Mouse (Mus musculus) heart, postnatal 10 days (tissue): ENCODE data around the gene Atxn7l3. TPM values are rescaled to one million over a fixed set of nuclear protein-coding genes. Genes with fewer than 3 reads are reported as not detected.
"Not testable (repeated sequence)": the region's sequence is repeated elsewhere in the genome, so short reads cannot be mapped to it uniquely, and the experiment has no call there.

ENCODE experiments used
- DNase-seq, 2 experiments: peaks; one replicate each; pipeline ENCODE4 v3.0.0; 2021
- intact Hi-C: fragments of 180-260 bp; cut with DNase I; formaldehyde crosslinking; loops from one replicate; pipeline ENCODE4 v1.15.1; 2025
- total RNA-seq, 2 experiments: library from RNA; stranded (reverse); gene quantifications; 2 replicates each; pipeline ENCODE4 v1.2.3; 2021

The Atxn7l3 gene
- total RNA-seq, 2 experiments from 2014 or later: 34.1 to 38.3 TPM

GRCm38 (mm10) chr11:102304141-102304540, 7.7 kb upstream of the Atxn7l3 start:
- no peak for DNase-seq
- intact Hi-C loops: no loop called here

- intact Hi-C loops: no loop called here
- DNase-seq: peak; percentile 57 to 79
These were observed 3.4 kb upstream of the Atxn7l3 start for GRCm38 (mm10) chr11:102299839-102300238.

DNA sequence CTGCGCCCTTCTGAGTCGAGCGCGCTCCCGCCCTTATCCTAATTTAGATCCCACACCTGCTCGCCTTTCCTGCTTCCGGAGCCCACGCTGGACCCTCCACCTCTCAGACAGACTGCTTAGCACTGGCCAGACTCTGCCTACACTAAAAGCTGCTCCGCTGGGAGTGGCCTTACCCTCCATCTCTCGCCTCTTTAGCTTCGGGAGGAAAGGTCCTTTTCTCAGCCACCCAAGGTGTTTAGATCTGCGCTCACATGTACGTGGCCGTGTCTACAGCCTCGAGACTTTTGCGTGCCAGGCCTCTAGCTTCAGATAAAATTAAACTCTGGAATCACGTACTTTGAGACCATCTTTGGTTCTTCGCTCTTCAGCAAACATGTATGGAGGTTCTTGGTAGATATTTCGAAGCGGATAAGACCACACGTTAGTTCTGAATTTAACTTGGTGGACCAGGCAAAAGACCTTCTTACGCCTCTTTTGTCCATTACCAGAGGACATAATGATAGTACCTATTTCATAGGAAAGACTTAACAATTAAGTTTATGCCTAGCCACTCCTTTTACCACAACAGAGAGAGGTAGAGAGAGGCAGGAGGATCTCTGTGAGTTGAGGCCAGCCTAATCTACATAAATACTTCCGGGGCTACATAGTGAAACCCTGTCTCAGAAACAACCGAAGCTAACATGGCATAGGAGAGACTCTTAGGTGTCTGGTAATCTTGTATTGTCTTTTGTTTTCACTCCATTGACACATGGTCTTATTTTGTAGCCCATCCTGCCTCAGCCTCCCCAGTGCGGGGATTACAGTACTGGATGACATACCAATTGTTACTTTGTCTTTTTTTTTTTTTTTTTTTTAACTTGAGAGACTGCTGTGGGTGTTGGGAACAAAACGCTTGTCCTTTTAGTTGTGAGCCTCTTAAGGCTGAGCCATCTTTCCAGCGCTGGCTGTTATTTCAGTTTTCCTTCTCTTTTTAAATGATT, 1.4 kb upstream of the Atxn7l3 start:
- intact Hi-C loops: no loop called here
- DNase-seq: no peak

DNA sequence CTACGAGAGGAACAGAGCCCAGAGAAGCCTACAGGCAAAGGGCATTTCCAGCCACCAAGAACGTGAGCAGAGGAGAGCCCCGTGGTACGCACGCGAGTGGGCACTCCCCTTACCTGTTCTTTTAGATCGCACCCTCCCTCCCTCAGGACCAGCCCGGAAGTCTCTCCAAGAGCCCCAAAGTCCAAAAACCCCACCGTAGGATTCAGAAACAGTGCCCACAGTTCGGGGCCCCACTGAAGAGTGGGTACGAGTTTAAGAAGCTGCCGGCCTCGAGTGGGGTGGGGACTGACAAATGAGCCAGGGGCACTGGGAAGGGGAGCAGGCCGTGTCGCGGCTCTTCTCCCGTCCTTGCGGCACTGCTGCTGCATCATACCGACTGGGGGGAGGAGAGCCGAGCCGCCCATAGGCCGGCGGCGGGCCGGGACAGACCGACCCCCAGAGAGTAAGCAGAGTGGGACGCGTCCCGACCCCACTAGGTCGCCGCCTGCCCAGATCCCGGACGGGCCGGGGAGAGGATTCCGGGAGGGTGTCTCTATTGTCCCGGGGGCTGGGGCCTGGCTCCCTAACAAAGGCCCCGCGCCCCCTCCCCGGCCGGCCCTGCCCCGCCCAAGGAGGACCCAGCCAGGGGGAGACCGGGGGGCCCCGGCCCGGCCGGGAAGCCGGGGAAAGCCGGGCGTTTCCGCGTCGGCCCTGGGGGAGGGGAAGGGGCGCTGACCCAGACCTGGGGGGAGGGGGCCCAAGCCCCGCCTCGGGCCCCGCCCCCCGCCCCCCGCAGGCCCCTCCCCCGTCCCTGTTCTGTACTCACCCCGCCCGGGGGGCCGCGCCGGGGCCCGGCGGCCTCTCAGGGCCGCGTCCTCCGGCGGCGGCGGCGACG, 596 bp downstream of the Atxn7l3 start:
- DNase-seq: peak; percentile 64 to 68
- intact Hi-C loops: no loop called here

DNA sequence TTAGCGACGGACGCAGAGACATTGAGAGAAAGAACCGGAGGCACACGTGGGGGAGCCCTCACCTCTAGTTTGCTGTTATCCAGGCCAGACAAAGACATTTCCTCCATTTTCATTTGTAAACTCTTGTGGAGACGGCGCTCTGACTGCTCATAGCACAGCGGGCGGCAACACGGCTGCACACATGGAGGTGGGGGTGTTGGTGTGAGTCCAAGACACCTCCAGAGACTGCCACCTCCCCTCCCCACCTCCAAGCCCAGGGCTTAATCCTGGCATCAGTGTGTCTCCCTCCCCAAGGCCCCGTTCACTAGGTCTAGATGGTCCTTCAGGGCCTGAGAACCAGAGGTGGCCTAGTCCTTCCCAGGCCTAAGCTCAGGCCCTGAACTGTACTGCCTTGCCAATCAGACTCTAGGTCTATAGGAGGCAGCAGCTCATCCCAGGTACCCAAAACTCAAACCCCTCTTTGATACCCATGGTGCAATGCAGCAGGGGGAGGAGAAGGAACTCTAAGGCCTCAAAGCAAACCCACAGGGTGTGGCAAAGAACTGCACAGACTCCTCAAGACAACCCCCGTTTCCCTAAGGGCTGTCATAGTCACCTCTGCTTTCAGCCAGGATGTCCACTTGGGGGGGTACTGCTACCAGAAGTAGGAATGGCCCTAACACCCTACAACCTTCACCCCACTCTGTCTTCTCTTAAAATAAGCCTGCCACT, 1.4 kb downstream of the Atxn7l3 start:
- intact Hi-C loops: no loop called here
- peak; percentile 42 to 46 for DNase-seq

GRCm38 (mm10) chr11:102294416-102294815, 2.0 kb downstream of the Atxn7l3 start:
- DNase-seq: no peak
- intact Hi-C loops: no loop called here

- no peak for DNase-seq
- intact Hi-C loops: no loop called here
These were observed 2.5 kb downstream of the Atxn7l3 start for GRCm38 (mm10) chr11:102293971-102294370.

GRCm38 (mm10) chr11:102291051-102291535, 5.3 kb downstream of the Atxn7l3 start:
- no peak for DNase-seq
- intact Hi-C loops: no loop called here

GRCm38 (mm10) chr11:102290141-102290540, 6.3 kb downstream of the Atxn7l3 start:
- no peak for DNase-seq
- intact Hi-C loops: no loop called here

DNA sequence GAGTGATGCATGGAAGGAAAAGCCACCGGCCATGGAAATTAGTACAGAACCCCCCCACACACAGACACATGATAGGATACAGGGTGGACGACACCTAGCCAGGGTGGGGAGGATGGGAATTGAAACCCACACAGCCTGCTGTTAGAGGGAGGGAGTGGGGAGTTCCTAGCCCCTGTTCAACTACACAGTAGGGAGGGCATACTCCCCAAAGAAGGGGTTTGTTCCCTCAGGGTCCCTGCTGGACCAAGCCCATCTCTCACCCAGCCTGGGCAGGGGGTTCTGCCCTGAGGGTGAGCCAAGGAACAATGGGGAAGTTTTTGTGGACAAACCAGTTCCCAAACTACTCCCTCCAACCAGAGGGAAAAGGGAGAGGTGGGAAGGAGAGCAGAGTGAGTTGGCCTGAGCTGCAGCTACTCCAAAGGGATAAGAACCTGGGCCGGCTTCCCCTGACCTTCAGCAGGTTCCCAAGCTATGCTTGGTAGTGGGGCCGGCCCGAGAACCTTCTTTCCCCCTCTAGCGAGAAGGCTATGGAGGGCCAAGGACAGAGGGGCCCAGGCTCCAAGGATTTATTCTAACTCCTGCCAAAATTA, 6.8 kb downstream of the Atxn7l3 start:
- intact Hi-C loops: no loop called here
- DNase-seq: peak in 1 of 2 experiments; percentile 7

GRCm38 (mm10) chr11:102288913-102289312, 7.5 kb downstream of the Atxn7l3 start:
- peak in 1 of 2 experiments; percentile 39 for DNase-seq
- intact Hi-C loops: no loop called here

DNA sequence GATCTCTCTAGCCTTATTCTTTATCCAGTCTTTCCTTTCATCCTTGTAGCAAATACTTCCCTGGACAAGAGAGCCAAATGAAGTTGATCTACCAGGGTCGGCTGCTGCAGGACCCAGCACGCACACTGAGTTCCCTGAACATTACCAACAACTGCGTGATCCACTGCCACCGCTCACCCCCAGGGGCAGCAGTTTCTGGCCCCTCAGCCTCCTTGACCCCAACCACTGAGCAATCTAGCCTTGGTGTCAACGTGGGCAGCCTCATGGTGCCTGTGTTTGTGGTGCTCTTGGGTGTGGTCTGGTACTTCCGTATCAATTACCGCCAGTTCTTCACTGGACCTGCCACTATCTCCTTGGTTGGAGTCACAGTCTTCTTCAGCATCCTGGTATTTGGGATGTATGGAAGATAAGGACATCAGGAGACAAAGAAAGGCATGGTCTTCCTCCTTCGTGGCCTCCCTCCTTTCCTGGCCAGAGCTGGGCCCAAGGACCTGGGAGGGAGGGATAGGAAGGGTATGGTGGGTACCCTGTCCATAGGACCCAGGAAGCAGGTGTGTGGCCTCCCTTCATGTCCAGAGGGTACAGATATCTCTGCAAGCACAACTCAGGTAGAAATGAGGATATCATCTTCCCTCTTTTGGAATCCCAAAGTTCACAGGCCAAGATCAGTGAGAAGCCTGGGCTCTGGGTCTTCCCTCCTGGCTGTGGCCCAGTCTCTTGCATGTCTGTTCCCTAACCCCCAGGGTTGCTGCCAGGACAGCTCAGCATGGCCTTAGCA, 8.2 kb downstream of the Atxn7l3 start:
- intact Hi-C loops: no loop called here
- no peak for DNase-seq

DNA sequence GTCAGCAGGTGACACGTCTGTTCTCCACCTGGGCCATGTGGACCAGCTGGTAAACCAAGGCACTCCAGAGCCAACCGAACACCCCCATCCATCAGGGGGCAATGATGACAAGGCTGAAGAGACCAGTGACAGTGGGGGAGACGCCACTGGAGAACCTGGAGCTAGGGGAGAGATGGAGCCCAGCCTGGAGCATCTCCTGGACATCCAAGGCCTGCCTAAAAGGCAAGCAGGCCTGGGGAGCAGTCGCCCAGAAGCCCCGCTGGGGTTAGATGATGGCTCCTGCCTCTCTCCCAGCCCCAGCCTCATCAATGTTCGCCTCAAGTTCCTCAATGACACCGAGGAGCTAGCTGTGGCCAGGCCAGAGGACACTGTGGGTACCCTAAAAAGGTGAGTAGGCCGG, 8.9 kb downstream of the Atxn7l3 start:
- intact Hi-C loops: no loop called here
- DNase-seq: no peak

GRCm38 (mm10) chr11:102285095-102285834, 11.2 kb downstream of the Atxn7l3 start:
- intact Hi-C loops: no loop called here

DNA sequence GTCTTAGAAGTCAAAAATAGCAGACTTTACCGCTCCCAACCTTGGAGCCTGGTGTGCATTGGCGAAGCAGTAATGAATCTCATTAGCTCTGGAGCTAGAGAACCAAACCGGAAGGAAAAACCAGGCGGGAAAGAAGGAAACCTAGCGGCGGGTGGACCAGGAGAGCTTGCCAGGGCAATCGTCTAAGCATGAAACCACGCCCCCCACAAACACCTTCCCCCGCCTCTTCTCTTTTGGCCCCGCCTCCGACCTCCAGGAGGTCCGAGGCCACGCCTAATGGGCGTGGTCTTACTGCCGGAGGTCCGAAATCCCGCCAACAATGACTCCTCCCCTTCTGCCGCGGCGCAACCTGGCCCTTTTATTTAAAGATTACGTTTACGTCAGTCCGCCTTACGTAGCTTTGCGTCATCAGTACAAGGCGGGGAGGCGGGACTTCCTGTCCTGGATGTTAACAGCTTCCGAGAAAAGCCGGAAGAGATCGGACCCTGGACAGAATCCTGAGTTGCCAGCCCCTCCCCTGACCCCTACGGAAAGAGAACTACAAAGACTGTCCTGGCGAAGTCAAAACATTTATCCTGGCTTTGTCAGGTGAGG, 11.8 kb downstream of the Atxn7l3 start, which contains the start of gene Tmub2:
Gene Tmub2, plus strand, starts transcription at position 431 of the 594 bp plus-strand sequence.
- peak; percentile 96 to 97 for DNase-seq
- intact Hi-C loops: no loop called here

More at GRCm38 (mm10) chr11:102285095-102285834, 11.2 kb downstream of the Atxn7l3 start:
- DNase-seq: no peak

DNA sequence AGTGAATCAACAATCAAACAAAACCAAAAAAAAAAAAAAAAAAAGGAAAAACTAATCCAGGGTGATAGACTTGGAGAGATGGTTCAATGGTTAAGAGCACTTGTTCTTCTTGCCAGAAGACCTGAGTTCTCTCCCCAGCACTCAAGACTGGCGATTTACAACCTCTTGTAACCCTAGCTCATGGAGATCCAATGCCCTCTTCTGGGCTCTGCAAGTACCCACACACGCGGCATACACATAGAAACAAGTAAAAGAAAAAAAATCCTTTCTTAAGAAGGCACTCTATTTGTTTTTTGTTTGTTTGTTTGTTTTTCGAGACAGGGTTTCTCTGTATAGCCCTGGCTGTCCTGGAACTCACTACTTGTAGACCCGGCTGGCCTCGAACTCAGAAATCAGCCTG, 12.5 kb downstream of the Atxn7l3 start:
- intact Hi-C loops: no loop called here
- no peak for DNase-seq

DNA sequence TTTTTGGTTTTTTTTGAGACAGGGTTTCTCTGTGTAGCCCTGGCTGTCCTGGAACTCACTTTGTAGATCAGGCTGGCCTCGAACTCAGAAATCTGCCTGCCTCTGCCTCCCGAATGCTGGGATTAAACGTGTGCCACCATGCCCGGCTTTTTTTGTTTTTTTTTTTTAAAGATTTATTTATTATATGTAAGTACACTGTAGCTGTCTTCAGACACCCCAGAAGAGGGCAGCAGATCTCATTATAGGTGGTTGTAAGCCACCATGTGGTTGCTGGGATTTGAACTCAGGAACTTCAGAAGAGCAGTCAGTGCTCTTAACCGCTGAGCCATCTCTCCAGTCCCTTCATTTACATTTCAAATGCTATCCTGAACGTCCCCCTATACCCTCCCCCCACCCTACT, 16.2 kb downstream of the Atxn7l3 start:
- intact Hi-C loops, DNase-seq: not testable (repeated sequence)

DNA sequence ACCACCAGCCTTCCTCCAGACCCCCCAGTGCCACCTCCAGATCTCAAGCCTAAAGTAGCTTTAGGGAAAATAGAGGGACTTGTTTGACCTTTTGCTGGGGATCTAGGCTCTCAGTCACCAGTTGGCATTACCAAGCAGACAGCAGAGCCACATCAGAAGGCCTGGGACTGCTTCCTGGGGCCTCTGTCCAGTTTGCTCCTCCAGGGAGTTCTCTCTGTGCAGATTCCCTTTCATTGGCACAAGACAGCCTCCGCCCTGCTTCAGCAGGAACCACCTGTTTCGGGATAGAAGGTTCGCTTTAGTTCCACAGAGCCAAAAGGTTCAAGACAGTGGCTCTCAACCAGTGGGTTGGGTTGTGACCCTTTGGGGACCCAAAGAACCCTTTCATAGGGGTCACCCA, 16.8 kb downstream of the Atxn7l3 start:
- no peak for DNase-seq

More for the DNA sequence above, 16.8 kb downstream of the Atxn7l3 start:
- intact Hi-C loops: no loop called here
